ENCODE assay signal across 18 mouse cellular contexts in the genomic region with DNA sequence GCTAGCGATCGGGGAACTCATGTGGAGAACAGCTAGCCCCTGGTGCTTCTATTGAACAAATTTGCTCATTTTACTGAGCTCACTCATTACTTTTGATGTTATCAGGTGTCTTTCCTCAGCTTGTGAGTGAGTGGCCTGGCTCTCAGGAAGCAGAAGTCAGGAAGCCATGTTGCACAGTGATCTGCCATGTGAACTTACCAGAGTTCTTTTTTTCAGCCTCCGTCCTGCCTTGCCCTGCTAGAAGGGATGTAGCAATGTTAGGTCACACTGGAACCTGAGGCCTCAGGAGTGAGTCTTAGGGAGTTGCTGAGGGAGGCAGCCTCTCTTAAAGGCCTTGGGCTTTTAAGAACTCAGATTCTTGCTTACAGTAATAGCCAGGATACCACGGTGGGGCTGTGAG. TPM values are rescaled to one million over a fixed set of nuclear protein-coding genes. Genes with fewer than 3 reads are reported as not detected.
DNase-seq lines count a peak whose midpoint lies in the region; TF ChIP-seq lines count a peak whose summit lies in the region.
"Had no signal": no experiment of that assay in that cellular context is flagged by ENCODE, and none has a peak within 500 bp of the region (broad histone marks: within the 10 kb centered on the region; RNA-seq: fewer than 3 reads in every experiment).

No protein-coding gene starts in this region.

- H3K79me2 ChIP-seq in macrophage (ENCODE audit: inconsistent target) = no peaks in the 10 kb centered on the region

- 66% methylated on average over 4 of the region's 4 CpGs for WGBS in spleen, adult 2 months
- WGBS in macrophage (ENCODE audit: missing documents) = 60% methylated on average over 4 of the region's 4 CpGs

- intact Hi-C loops in left cerebral cortex, postnatal 14 days (cut with DNase I) = no loop called here
- intact Hi-C loops in left cerebral cortex, postnatal 4 days (cut with DNase I) = no loop called here

- no peak for TF ChIP-seq POLR2A in spleen, adult 2 months (IDR thresholded peaks at IDR 0.05; ENCODE audit: low read depth, low read length)

- H3K36me3 ChIP-seq in spleen, adult 2 months (ENCODE audit: control insufficient read depth, insufficient read depth, low read length) = no peaks in the 10 kb centered on the region
- no peaks in the 10 kb centered on the region for H3K36me3 ChIP-seq in macrophage (ENCODE audit: inconsistent target)
- H3K36me3 ChIP-seq: embryonic facial prominence, embryonic 13.5 days; forebrain, embryonic 15.5 days had no signal

- H3K27ac ChIP-seq in spleen, adult 2 months (ENCODE audit: insufficient read depth, low read length) = peak overlapping the region; percentile 68
- H3K27ac ChIP-seq in macrophage = peak overlapping the region; percentile 88
- H3K27ac ChIP-seq: embryonic facial prominence, embryonic 13.5 days; forebrain, embryonic 15.5 days; stomach, postnatal 0 days had no signal

- no peaks in the 10 kb centered on the region for H3K27me3 ChIP-seq in spleen, adult 2 months (ENCODE audit: control insufficient read depth, insufficient read depth, low read length)
- H3K27me3 ChIP-seq: forebrain, embryonic 15.5 days had no signal

- H3K4me3 ChIP-seq in spleen, adult 2 months (ENCODE audit: extremely low read depth, insufficient read depth, insufficient read length) = no peak overlapping the region
- H3K4me3 ChIP-seq in macrophage (ENCODE audit: inconsistent target) = no peak overlapping the region
- H3K4me3 ChIP-seq: embryonic facial prominence, embryonic 13.5 days; forebrain, embryonic 15.5 days had no signal

- H3K4me1 ChIP-seq in spleen, adult 2 months (ENCODE audit: control insufficient read depth, insufficient read depth, insufficient read length) = peaks cover 19% of the 10 kb centered on the region; the same call in 1 of the 2 replicates
- H3K4me1 ChIP-seq: embryonic facial prominence, embryonic 13.5 days; forebrain, embryonic 15.5 days had no signal

- no peak for TF ChIP-seq CTCF in spleen, adult 2 months (IDR thresholded peaks at IDR 0.05; ENCODE audit: extremely low read depth, insufficient read depth, insufficient read length, insufficient replicate concordance)

- peak; percentile 87 for DNase-seq in heart, adult 11 months
- no peak for DNase-seq in heart, adult 18-20 months
- DNase-seq in spleen, adult 2 months (ENCODE audit: low read depth in 1 of 2, low spot score in 2 of 2) = no peak
- DNase-seq in spleen, adult 18-20 months = no peak
- DNase-seq in left cerebral cortex, postnatal 14 days (ENCODE audit: low spot score in 2 of 2) = no peak
- no peak for DNase-seq in left cerebral cortex, postnatal 4 days
- DNase-seq: cerebellum, postnatal 10 days; gastrocnemius, postnatal 14 days; kidney, adult 11 months; thymus, postnatal 14 days had no signal

RNA-seq across cellular contexts. Expression of gene Ccm2l, which starts 18.1 kb away (rescaled TPM):
- total RNA-seq in heart, adult 18-20 months (2021) = 10 to 100 TPM; 12.6 to 15.5 TPM
- 17.5 and 19.2 TPM in 2 replicates for polyA plus RNA-seq in spleen, adult 2 months (2012; rRNA removed)
- not detected for total RNA-seq in macrophage (2018; cell fraction: chromatin; rRNA removed)
- not detected for total RNA-seq in macrophage (2018; cell fraction: cytosol; rRNA removed)
- not detected for total RNA-seq in macrophage (2018; cell fraction: nucleus; rRNA removed)
- polyA plus RNA-seq in macrophage (2018) = not detected in 3 replicates
- 1 to 10 TPM; 6.8 to 6.9 TPM for total RNA-seq in left cerebral cortex, postnatal 14 days (2021)
- 1 to 10 TPM; 3.0 to 4.7 TPM for total RNA-seq in left cerebral cortex, postnatal 4 days (2021)
- total RNA-seq: MEL had no signal

RNA-seq across cellular contexts. Expression of gene Hck, which starts 24.4 kb away (rescaled TPM):
- total RNA-seq in heart, adult 18-20 months (2021) = 1 to 10 TPM; 1.3 to 1.9 TPM
- 78.9 and 92.2 TPM in 2 replicates for polyA plus RNA-seq in spleen, adult 2 months (2012; rRNA removed)
- 100 to 1,000 TPM in 13 of 26 experiments, 10 to 100 TPM in 13; 41.1 to 247 (median 110) TPM for total RNA-seq in macrophage (2018; cell fraction: chromatin; rRNA removed)
- total RNA-seq in macrophage (2018; cell fraction: cytosol; rRNA removed) = 100 to 1,000 TPM in 14 of 26 experiments, 10 to 100 TPM in 12; 66.9 to 317 (median 157) TPM
- total RNA-seq in macrophage (2018; cell fraction: nucleus; rRNA removed) = 100 to 1,000 TPM in 15 of 26 experiments, 10 to 100 TPM in 11; 50.1 to 367 (median 152) TPM
- polyA plus RNA-seq in macrophage (2018) = 79.1 to 116 TPM (median 113 TPM) in 3 replicates
- 1 to 10 TPM; 1.7 to 2.9 TPM for total RNA-seq in left cerebral cortex, postnatal 14 days (2021)
- 1 to 10 TPM; 3.6 to 3.8 TPM for total RNA-seq in left cerebral cortex, postnatal 4 days (2021)
- total RNA-seq: MEL had no signal

RNA-seq across cellular contexts. Expression of gene Xkr7, which starts 52.2 kb away (rescaled TPM):
- not detected for total RNA-seq in heart, adult 18-20 months (2021)
- not detected in 2 replicates for polyA plus RNA-seq in spleen, adult 2 months (2012; rRNA removed)
- not detected for total RNA-seq in macrophage (2018; cell fraction: chromatin; rRNA removed)
- not detected for total RNA-seq in macrophage (2018; cell fraction: cytosol; rRNA removed)
- total RNA-seq in macrophage (2018; cell fraction: nucleus; rRNA removed) = not detected
- not detected in 3 replicates for polyA plus RNA-seq in macrophage (2018)
- total RNA-seq in left cerebral cortex, postnatal 14 days (2021) = 1 to 10 TPM; 7.4 to 8.5 TPM
- total RNA-seq in left cerebral cortex, postnatal 4 days (2021) = 10 to 100 TPM; 23.2 to 23.4 TPM
- total RNA-seq: heart, postnatal 10 days; MEL had no signal
- polyA plus RNA-seq: embryonic facial prominence, embryonic 13.5 days; kidney, embryonic 16.5 days; limb, embryonic 11.5 days; stomach, postnatal 0 days had no signal

Comparison
In these comparisons a context has a peak if more than half of its experiments do, and no peak if none do; other contexts are left out.
1. RNA of gene Xkr7, which starts 52.2 kb away (total RNA-seq): 23.2 to 23.4 TPM in left cerebral cortex, postnatal 4 days and 7.4 to 8.5 TPM in left cerebral cortex, postnatal 14 days; not detected in heart, adult 18-20 months; every median in the first group is over 4 times any median in the second.